Mouse (Mus musculus) ovary, postnatal 10 days (tissue): ENCODE results near the gene Smim24.

ENCODE experiments used
- DNase-seq: peaks from one replicate; pipeline ENCODE4 v3.0.0; 2022; ENCODE audit warnings: low spot score

Smim24 gene

GRCm38 (mm10) chr10:81434361-81435263 is 41.8 kb downstream of the Smim24 start:
- no peak for DNase-seq

DNA sequence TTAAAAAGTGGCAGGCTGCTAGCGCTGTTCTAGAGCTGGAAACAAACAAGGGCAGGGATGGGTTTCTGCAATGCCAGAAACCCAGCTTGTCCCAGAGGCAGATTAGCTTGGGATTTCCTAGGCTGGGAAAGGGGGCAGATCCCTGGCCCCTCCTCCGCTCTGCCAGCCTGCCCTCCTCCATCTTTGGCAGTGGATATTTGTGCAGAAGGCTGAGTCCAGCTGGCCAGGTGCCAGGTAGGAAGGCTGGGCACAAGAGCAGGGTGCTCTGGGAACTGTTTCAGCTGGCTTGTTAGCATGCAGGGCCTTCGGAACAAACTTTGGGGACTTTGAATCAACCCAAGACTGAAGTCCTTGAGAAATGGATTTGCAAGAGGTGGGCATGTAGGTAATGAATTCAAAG is 42.6 kb downstream of the Smim24 start:
- DNase-seq = no peak

DNA sequence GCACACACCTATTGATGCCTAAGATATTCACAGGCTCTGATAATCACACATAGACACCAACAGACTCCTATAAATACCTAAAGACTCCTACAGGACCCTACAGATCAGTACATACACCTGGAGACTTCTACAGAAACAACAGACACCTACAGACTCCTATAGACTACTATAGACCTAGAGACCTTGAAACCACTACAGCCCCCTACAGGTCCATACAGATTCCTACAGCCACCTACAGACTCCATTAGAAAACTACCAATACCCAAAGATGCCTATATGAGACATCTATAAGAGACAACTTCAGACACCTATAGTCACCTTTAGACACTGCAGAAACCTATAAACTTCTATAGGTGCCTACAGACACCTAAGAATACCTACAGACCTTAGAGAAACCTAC is 48.2 kb downstream of the Smim24 start:
- no peak for DNase-seq
